Mouse (Mus musculus) lung, postnatal 10 days (tissue): ENCODE data around the gene Ccdc22.

ENCODE experiments used
- DNase-seq: peaks from one replicate; pipeline ENCODE4 v3.0.0; 2021

Gene Ccdc22

GRCm38 (mm10) chrX:7604879-7605574 is at the start of gene Ccdc22:
Gene Ccdc22, minus strand, starts transcription at chrX:7605517.
- DNase-seq: peak; percentile 92

- peak; percentile 91 for DNase-seq
Observed at GRCm38 (mm10) chrX:7648671-7649304, 43.5 kb upstream of the Ccdc22 start.

GRCm38 (mm10) chrX:7645349-7645748 is 40.0 kb upstream of the Ccdc22 start:
- peak; percentile 83 for DNase-seq

DNA sequence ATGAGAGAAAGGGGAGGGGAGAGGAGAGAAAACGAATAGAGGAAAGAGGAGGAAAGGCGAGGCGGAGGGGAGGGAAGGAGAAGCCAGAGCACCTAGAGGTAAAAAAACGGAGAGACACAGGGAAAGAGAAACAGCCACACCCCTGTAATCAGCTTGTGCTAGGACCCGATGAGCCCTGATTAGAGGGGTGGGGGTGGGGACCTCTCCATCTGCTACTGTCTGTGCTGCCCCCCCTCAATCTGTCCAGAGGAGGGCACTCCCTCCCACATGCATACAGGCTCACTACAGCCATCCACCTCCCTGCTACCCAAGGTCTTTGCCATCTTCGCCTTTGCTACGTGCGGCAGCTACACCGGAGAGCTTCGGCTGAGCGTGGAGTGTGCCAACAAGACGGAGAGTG is 35.5 kb upstream of the Ccdc22 start:
- DNase-seq: no peak

GRCm38 (mm10) chrX:7639536-7640325 is 34.4 kb upstream of the Ccdc22 start:
- no peak for DNase-seq

DNA sequence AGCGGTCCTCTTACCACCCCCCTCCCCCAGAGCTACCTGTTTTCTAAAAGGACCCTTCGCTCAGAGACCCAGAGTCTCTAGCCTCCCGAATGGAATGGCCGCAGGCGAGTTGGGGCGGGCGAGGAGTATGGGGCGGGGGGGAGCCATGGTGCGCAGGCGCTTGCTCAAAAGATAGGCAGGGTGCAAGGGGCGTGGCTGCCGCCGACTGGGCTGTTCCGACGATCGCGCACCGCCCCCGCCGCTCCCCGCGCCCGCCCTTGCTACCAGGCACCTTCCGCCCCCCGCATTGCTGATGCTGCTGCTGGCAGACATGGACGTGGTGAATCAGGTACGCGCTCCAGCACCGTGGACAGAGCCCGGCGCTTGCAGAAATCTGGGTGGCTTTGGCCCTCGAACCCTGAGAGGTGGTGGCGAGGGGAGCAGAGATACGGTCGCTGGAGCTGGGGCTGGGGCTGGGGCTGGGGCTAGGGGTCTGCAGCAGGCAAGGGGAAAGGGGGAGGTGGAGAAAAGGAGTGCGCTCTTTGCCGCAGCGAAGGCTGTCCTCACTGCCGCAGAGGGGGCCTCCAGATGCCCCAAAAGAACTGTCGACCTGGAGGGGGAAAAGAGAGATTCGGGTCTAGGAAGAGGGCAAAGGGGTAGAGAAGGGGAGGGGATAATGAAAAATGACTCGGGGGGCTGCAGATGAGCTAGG is 33.2 kb upstream of the Ccdc22 start, which contains the start of gene Syp:
Syp (plus strand) TSS at position 71 of the 691 bp plus-strand sequence.
- peak; percentile 73 for DNase-seq

- no peak for DNase-seq
Observed at GRCm38 (mm10) chrX:7635101-7635500, 29.8 kb upstream of the Ccdc22 start.

DNA sequence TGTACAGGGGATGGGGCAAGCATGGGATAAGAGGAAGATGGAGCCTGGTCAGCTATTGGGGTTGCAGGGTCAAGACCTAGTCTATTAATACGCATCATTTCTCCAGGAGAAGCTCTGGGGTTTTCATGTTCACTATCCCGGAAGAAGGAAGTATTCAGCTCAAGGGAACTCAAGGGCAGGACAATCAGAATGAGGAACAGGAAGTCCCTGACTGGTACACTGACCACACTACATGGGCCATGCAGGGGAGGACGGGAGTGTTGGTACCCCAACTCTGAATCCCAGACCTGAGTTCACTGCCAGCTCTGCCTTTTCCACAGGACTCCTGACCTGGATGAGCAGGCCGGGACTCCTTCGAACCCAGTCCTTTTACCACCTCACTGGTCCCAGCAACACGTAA is 27.2 kb upstream of the Ccdc22 start:
- DNase-seq: no peak

DNA sequence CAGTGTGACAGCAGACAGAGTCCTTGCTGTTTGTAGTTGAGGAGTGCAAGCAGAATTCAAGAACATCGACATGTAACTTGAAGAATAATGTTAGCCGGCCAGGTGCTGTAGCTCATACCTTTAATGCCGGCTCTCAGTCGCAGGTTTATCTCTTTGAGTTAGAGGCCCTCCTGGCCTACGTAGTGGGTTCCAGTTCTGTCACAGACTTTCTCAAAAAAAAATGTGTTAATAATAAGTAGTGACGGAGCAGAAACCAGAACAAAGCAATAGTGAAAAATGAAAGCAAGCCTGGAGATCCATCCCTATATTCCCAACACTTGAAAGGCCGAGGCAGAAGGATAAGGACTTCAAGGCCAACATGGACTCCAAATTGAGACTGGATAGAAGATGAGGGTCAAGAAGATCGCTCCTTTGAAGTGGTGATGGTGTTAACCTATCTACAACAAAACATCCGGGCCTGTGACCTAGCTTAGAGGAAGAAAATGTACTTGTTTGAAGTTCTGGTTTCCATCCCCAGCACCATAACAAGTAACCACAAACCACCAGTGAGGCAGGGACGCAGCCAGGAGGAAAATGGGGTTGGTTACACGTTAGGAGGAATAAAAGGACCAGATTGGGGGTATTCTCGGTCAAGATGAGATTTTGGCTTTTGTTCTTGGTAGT is 12.7 kb upstream of the Ccdc22 start:
- DNase-seq: no peak

DNA sequence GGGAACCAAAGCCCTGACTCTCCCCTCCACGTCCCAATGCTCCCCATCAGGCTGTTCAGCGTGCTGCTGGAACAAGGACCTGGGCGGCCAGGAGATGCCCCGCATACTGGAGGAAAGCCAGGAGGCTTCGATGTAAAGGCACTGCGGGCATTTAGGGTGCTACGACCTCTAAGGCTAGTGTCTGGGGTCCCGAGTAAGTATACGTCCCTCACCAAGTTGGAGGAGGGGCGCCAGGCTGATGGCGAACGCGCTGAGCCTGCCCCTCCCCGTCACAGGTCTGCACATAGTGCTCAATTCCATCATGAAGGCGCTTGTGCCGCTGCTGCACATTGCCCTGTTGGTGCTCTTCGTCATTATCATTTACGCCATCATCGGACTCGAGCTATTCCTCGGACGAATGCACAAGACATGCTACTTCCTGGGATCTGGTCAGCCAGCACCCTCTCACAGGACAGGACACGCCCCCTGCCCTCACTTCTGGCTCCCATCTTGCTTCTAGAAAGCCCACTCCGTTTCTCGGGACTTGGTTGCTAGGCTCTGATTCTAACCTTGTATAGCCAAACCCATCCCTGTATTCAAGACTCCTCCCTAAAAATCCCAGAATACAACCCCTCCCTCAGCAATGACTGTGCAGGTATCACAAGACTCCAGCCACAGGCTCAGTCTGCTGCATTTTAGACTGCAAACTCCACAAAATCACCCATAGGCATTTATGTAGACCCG is 5.4 kb upstream of the Ccdc22 start:
- DNase-seq: no peak

- no peak for DNase-seq
Observed at GRCm38 (mm10) chrX:7610035-7610434, 4.7 kb upstream of the Ccdc22 start.

GRCm38 (mm10) chrX:7606783-7607182 is 1.5 kb upstream of the Ccdc22 start, which contains the start of gene Cacna1f:
Gene Cacna1f, plus strand, starts transcription at chrX:7607083.
- no peak for DNase-seq

DNA sequence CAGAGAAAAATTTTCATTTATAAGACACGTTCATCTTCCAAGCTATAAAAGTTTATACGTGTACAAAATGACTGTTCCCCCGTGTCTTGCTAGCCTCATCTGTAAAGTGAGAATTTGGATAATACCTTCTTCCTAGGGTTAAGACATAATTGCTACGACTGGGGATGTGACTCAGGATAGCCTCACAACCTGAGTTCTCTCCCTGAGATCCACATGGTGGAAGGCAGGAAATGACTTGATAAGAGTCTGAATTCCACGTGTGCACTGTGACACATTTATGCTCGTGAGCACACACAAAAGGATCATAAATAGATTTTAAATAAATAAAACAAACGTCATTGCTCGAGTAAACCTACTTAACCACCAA is 241 bp upstream of the Ccdc22 start:
- no peak for DNase-seq

DNA sequence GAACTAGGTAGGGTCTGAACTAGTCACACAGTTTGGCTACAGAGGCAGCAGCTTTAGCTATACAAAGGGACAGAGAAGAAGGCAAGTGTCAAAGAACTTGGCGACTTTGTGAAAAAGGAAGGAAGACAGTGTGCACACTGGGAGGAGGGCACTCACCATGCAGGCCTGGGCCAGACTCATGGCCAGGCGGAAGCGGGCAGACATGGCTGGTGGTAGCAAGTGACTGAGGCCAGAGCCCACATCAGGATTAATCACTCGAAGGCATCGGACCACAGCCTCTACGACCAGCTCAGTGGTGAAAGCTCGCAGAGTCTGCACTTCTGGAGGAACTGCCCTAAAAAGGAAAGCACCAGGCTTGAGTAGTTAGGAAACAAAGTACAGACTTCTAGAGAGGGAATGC is 1.3 kb downstream of the Ccdc22 start:
- no peak for DNase-seq

DNA sequence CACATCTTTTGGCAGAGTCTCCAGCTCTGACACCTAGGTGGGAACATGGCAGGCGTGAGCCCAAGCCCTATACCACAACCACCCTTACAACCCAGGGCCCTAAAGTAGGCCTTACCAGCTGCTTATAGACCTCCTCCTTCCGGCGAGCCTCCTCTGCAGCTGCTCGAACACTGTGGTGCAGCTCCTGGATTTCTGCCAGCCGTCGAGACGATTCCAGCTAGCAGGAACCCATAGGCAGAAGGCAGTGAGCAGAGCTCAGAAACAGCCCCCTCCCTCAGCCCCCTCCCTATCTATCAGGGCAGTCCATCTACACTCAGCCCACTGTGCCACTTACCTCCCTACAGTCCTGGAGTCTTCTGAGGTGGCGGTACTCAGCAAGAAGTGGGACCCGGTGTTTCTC is 9.9 kb downstream of the Ccdc22 start:
- DNase-seq: no peak

- DNase-seq: no peak
Observed at GRCm38 (mm10) chrX:7586356-7586755, 19.0 kb downstream of the Ccdc22 start.

GRCm38 (mm10) chrX:7583881-7584280 is 21.4 kb downstream of the Ccdc22 start:
- DNase-seq: no peak

DNA sequence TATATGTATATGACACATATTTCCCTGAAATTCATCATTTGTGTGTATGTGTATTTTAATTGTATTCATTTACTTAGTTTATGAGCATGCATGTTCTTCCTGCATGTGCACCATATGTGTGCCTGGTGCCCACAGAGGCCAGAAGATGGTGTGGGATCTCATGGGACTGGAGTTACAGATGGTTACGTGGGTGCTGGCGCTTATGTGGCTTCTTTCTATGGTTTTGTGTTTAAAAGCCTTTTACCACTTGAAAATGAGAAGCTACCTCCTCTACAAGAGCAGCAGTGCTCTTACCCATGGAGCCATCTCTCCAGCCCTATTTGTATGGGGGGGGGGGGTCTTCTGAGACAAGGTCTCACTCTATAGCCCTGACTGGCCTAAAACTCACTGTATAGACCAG is 24.2 kb downstream of the Ccdc22 start:
- DNase-seq: no peak

DNA sequence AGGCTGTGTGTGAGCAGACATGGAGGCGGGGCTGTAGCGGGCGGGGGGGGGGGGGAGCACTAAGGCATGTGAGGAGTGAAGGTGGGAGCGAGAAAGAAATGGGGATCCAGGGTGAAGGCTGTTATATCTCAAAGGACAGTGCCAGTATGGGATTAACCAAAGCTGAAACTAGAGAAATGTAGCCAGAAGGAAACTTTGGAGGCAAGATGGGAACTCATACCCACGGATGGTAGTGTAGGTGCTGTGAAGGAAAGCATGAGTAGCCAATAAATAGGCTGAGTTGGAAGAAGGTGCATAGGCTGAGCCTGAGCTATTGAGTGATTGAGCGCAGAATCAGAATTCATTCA is 30.5 kb downstream of the Ccdc22 start:
- DNase-seq: no peak

GRCm38 (mm10) chrX:7574087-7574884 is 31.0 kb downstream of the Ccdc22 start, which contains the start of gene Ppp1r3f:
Gene Ppp1r3f, minus strand, starts transcription at chrX:7574283.
- DNase-seq: peak; percentile 96
